Mouse (Mus musculus) gastrocnemius, postnatal 10 days (tissue): ENCODE measurements at regions not wholly inside any gene's neighbourhood (a gene's known extent, or its start where the extent isn't known, plus 50 kb on each side); places are given as distances from the start of the nearest gene placed in this dataset.

ENCODE experiments used
- DNase-seq: peaks from one replicate; pipeline ENCODE4 v3.0.0; 2021; ENCODE audit warnings: mixed read lengths

DNA sequence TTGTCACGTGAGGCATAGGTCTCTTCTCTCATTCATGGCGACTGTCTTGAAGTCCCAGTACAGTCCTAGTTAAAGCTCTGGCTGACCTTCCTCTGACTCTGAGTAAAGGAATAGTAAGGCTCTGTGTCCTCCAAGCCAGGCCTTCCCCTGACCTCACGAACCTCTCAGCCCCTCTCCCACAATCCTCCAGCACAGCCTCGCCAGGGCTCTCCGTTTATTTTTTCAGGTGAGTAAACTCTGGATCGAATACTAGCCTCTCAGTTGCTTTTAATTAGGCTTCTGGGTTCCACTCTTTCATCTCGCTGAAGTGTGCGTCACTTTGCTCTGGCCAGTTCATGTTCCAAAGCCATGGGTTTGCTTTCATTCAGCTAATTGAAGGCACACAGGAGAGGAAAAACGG is 133.8 kb downstream of the Mylk4 start:
- DNase-seq: no peak

GRCm38 (mm10) chr13:32643030-32643750 is 140.6 kb downstream of the Mylk4 start:
- DNase-seq: no peak

DNA sequence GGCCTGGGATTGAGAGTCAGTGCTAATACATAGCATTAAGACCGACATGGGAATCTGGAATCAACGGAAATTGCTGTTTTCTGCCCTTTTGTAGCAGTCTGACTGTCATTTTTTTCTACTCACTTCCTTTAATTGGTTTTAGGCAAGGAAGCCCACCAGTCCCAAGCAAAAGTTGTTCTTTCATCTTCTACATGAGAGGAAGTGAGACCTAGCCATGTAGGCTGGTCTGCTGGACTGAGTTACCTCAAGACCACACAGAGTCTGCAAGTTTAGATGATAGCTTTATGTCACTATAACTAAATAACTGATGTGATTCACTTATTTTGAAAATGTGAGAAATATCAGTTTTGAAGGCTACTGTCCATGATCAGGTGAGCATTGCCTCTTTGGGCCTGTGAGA is 142.8 kb downstream of the Mylk4 start:
- no peak for DNase-seq

- DNase-seq: no peak
Observed at GRCm38 (mm10) chr13:32630122-32630732, 153.5 kb downstream of the Mylk4 start.

DNA sequence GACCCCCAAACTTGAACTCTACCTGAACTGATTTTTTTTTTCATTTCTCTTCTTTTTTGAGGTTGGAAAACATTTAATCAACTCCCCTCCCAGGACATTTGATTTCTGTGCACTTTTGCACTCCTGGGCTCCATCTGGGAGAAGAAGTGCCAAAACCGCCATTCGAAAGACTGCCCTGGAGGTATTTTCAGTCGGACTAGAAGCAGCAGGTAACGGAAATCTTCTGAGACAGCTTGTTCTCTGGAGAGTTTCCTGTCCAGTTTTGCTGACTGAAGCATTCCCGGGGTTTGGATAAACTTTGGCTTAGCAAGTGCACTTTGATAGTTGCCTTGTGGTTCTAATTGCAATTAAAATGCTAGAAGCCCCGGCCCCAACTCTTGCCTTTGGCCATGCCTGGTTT is 169.8 kb downstream of the Mylk4 start:
- DNase-seq: no peak

GRCm38 (mm10) chr13:32611551-32612295 is 172.0 kb downstream of the Mylk4 start:
- DNase-seq: no peak

- DNase-seq: no peak
Observed at GRCm38 (mm10) chr13:32610970-32611369, 172.8 kb downstream of the Mylk4 start.

- no peak for DNase-seq
Observed at GRCm38 (mm10) chr13:32608413-32608812, 175.3 kb downstream of the Mylk4 start.

- no peak for DNase-seq
Observed at GRCm38 (mm10) chr13:32603925-32604590, 179.7 kb downstream of the Mylk4 start.

DNA sequence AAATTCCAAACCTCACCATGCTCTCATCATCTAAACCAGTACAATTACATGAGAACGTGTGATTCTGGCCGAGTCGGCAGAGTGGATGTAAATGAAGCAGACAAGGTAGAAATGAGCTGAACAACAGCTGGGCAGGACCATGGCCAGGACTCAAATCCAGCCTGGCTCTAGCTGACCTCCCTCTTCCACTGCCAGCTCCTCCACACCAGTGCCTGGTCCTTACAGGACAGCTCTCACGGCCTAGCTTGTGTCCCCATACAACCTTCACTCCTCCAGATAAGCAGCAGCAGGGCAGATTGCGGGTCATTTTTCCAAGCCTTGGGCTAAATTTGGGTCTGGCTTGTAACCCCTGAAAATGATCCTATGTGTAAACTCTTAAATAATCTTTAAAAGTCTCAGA is 182.4 kb downstream of the Mylk4 start:
- DNase-seq: peak; percentile 39

GRCm38 (mm10) chr13:32593611-32594010 is 190.1 kb downstream of the Mylk4 start:
- DNase-seq: no peak

DNA sequence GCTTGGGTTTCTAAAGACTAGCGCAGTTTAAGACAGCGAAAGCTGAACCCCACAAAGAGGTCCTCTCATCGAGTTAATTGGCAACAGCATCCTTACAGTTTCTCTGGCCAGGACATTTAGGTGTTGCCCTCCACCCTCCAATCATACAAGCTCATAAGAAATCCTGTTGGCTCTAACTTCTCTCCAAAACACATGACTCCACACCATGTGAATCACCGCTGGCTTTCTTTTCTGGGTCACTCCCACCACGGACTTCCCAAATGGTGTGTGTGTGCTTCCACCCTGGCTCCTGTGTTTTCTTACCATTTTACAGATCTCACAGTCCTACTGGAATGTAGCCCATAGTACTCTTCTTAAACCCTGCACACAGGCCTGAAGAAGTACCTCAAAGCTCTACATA is 190.6 kb downstream of the Mylk4 start:
- no peak for DNase-seq

GRCm38 (mm10) chr13:32581598-32581997 is 202.2 kb downstream of the Mylk4 start:
- DNase-seq: no peak

DNA sequence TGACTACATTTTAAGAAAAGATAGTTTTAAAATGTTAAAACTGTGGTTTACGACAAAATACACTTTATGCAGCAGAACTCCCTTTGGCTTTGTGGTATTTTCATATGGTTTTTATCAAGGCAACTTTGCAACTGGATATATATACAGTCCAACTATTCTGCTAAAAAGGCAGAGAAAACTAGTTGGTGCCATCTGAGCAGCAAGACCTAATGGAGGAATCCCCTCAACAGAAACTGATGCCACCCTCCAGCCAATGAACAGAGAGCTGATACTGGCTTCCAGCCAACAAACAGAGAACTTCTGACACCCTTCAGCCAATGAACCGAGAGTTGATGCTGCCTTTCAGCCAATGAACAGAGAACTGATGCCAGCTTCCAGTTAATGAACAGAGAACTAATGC is 215.9 kb downstream of the Mylk4 start:
- DNase-seq: no peak

GRCm38 (mm10) chr13:32560666-32561065 is 222.1 kb upstream of the Gmds start:
- DNase-seq: no peak

DNA sequence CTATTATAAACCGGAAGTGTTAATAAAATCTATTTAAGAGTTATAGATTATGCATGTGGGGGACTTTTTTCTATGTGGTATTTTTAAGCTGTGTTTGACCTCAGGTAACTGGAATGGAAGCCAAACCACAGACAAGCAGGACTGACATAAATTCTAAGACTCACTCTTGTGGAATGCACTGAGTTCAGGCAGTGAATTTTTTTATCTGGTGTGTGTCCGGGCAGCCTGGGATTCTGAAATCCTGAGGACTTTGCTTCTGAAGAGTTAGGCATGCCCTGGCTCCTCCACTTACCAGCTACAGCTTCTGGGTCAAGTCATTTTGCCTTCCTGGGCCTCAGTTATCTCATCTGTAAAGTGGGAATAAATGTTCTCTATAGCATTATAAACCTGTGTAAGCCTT is 217.9 kb upstream of the Gmds start:
- DNase-seq: no peak

DNA sequence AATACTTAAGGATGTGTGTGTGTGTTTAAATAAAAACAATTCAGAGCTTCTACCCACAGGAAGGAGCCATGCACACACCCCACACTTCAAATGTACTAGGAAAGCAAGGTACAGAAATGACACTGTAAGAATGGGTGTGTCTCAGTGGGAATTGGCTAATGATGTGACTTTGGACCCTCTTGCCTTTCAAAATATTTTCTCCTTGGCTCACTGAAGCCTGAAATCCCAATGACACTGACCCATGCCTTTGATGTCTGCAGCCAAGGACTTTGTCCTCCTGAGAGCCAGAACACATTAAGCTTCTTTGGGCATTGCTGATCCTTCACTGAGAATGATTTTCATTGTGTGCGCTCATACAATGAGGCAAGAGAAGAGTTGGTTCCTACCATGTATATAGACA is 216.5 kb upstream of the Gmds start:
- DNase-seq: no peak

- DNase-seq: no peak
Observed at GRCm38 (mm10) chr13:32554601-32555000, 216.1 kb upstream of the Gmds start.

- no peak for DNase-seq
Observed at GRCm38 (mm10) chr13:32553136-32553535, 214.6 kb upstream of the Gmds start.

GRCm38 (mm10) chr13:32550113-32550512 is 211.6 kb upstream of the Gmds start:
- DNase-seq: no peak

DNA sequence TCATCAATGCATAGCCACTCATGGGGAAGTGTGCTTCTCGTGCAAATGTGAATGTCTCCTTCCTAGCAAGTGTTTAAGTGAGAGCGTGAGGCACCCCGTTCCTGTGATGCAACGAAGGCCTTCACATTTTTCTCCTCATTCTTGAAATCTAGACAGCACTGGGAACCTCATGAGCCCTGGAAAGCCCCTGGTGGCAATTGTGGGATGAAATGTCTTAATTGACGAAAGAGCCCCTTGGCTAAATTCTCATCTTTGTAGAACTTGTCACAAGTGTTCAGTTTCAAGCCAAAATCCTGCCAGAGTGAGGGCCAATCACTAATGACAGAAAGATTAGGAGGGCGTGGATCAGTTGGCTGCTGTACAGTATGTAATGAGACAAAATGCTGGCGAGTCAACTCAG is 208.6 kb upstream of the Gmds start:
- DNase-seq: no peak

DNA sequence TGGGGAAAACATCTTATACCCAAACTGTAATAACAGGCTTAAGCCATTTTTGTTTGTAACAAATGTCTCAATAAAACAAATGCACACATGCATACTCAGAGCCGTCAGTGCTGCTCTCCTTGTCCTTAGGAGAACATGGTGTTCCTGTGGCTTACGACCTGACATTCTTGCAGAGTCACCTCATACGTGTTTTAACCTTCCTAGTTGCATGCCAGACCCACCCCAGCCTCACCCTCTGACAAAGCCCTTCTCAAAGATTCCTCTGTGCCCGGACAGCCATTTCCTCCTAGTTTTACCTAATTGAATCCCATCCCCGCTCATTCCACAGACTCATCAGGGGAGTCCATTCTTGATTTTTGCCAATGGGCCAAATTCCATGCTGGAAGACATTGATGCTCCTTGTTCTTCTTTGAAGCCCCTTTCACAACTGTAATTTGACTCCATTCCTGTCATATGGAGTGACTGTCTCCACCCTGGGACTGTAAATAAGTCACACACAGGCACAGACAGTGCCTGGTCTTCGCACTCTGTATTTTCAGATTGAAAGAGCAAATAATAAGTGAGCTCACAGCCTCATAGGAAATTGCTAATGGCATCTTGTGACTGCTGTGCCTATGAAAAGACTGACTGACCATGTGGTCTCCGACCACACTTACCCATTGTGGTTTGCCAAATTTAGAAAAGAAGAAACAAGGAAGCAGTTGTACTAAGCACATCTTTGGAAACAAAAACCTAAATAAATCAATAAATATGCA is 206.6 kb upstream of the Gmds start:
- no peak for DNase-seq
